Mouse (Mus musculus) layer of hippocampus, postnatal 14 days (tissue): ENCODE results near the gene Gm8159. TPM values are rescaled to one million over a fixed set of nuclear protein-coding genes. Genes with fewer than 3 reads are reported as not detected.
"Not testable (repeated sequence)": the region's sequence is repeated elsewhere in the genome, so short reads cannot be mapped to it uniquely, and the experiment has no call there.

Experiments
- DNase-seq, 2 experiments: peaks; one replicate each; pipeline ENCODE4 v3.0.0; 2021 to 2022; ENCODE audit warnings: low spot score in 2 of 2, mixed read lengths in 1 of 2
- long read RNA-seq, 2 experiments: library from polyadenylated mRNA; stranded (forward); transcript quantifications; one replicate each; pipeline ENCODE4 v2.0.0; 2021
- total RNA-seq, 2 experiments: library from RNA; stranded (reverse); gene quantifications; 2 replicates each; pipeline ENCODE4 v1.2.3; 2021

The Gm8159 gene
- 1 to 10 TPM in 1 of 2 experiments, under 1 TPM in 1; 0.41 to 1.0 TPM for total RNA-seq
- long read RNA-seq, experiment 1: 0 reads
- long read RNA-seq, experiment 2: 0 reads

DNA sequence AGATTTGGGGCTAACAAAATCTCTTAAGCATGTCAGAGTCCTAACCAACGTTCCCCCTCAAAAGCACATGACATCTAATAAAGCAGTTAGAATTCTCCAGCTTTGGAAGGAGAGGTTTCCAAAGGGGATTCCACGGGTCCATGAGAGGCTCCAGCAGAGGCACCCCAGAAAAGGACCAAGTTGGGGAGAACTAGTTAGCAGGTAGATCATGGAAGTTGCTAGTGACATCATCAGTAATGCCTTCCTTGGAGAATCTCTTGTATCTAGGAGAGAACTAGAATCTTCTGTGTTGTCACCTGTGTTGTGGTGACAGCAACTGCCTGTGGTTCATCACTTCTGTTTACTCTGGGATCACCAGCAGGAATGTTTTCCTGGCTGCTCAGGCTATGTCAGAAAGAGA, at the start of gene Gm8159:
Gm8159 (plus strand) TSS at position 301 of the 400 bp plus-strand sequence.
- DNase-seq: not testable (repeated sequence)

- DNase-seq: peak in 1 of 2 experiments; percentile 3
Measured at GRCm38 (mm10) chr14:4649309-4649708, 17.2 kb downstream of the Gm8159 start.

GRCm38 (mm10) chr14:4650324-4650723, 18.2 kb downstream of the Gm8159 start:
- peak; percentile 3 to 6 for DNase-seq

DNA sequence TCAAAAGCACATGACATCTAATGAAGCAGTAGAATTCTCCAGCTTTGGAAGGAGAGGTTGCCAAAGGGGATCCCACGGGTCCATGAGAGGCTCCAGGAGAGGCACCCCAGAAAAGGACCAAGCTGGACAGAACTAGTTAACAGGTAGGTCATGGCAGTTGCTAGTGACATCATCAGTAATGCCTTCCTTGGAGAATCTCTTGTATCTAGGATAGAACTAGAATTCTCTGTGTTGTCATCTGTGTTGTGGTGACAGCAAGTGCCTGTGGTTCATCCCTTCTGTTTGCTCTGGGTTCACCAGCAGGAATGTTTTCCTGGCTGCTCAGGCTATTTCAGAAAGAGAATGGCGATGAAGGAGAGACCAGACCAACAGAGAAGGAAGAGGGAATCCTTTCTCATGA, 31.7 kb downstream of the Gm8159 start, which contains the start of gene Gm3239:
Gm3239 (plus strand) TSS at position 301 of the 400 bp plus-strand sequence.
- not testable (repeated sequence) for DNase-seq

Other genes with a start within 250 kb of the Gm8159 start
- gene Gm3159, start 234.8 kb upstream of the Gm8159 start, total RNA-seq: not detected
- 1 to 10 TPM in 1 of 2 experiments, under 1 TPM in 1; 0.74 to 1.4 TPM for gene Gm3164, start 216.9 kb upstream of the Gm8159 start, total RNA-seq
- gene Gm3173, start 201.4 kb upstream of the Gm8159 start, total RNA-seq: 1 to 10 TPM in 1 of 2 experiments, not detected in 1; 4.2 TPM
- not detected for gene Gm3182, start 150.6 kb upstream of the Gm8159 start, total RNA-seq
- not detected for gene Gm3047, start 76.9 kb upstream of the Gm8159 start, total RNA-seq
- gene Gm3239, start 31.8 kb downstream of the Gm8159 start, total RNA-seq: under 1 TPM in 1 of 2 experiments, not detected in 1; 0.43 TPM
- gene Gm7876, start 76.9 kb downstream of the Gm8159 start, total RNA-seq: under 1 TPM in 1 of 2 experiments, not detected in 1; 0.21 TPM
- gene Gm3252, start 94.4 kb downstream of the Gm8159 start, total RNA-seq: under 1 TPM; 0.32 to 0.36 TPM
- not detected for gene Gm9602, start 144.0 kb downstream of the Gm8159 start, total RNA-seq
- gene Gm3269, start 205.8 kb downstream of the Gm8159 start, total RNA-seq: under 1 TPM in 1 of 2 experiments, not detected in 1; 0.18 TPM
- gene Gm3264, start 223.2 kb downstream of the Gm8159 start, total RNA-seq: 10 to 100 TPM; 10.5 to 17.0 TPM